Mouse (Mus musculus) induced T-regulatory cell, adult 2 months (primary cell): ENCODE measurements at regions not wholly inside any gene's neighbourhood (a gene's known extent, or its start where the extent isn't known, plus 50 kb on each side); places are given as distances from the start of the nearest gene placed in this dataset.

Experiments used
- DNase-seq: peaks from one replicate; pipeline ENCODE4 v3.0.0-alpha.2; 2012; ENCODE audit warnings: low read depth

GRCm38 (mm10) chr13:83023972-83024371 is 479.9 kb upstream of the Mef2c start:
- DNase-seq = no peak

- DNase-seq = no peak
Observed at GRCm38 (mm10) chr13:83035962-83036361, 467.9 kb upstream of the Mef2c start.

GRCm38 (mm10) chr13:83041506-83041905 is 462.3 kb upstream of the Mef2c start:
- no peak for DNase-seq

GRCm38 (mm10) chr13:83045516-83045915 is 458.3 kb upstream of the Mef2c start:
- DNase-seq = no peak

- no peak for DNase-seq
Observed at GRCm38 (mm10) chr13:83045970-83046369, 457.9 kb upstream of the Mef2c start.

GRCm38 (mm10) chr13:83046571-83047123 is 457.2 kb upstream of the Mef2c start:
- DNase-seq = no peak

GRCm38 (mm10) chr13:83055865-83056264 is 448.0 kb upstream of the Mef2c start:
- DNase-seq = no peak

- no peak for DNase-seq
Observed at GRCm38 (mm10) chr13:83056415-83056814, 447.4 kb upstream of the Mef2c start.

GRCm38 (mm10) chr13:83064727-83065126 is 439.1 kb upstream of the Mef2c start:
- no peak for DNase-seq

- DNase-seq = no peak
Observed at GRCm38 (mm10) chr13:83065201-83065600, 438.6 kb upstream of the Mef2c start.

GRCm38 (mm10) chr13:83066115-83066753 is 437.6 kb upstream of the Mef2c start:
- DNase-seq = no peak

- no peak for DNase-seq
Observed at GRCm38 (mm10) chr13:83067496-83067895, 436.3 kb upstream of the Mef2c start.

GRCm38 (mm10) chr13:83068588-83068987 is 435.2 kb upstream of the Mef2c start:
- no peak for DNase-seq

- no peak for DNase-seq
Observed at GRCm38 (mm10) chr13:83069293-83069692, 434.5 kb upstream of the Mef2c start.

- no peak for DNase-seq
Observed at GRCm38 (mm10) chr13:83072073-83072472, 431.8 kb upstream of the Mef2c start.

GRCm38 (mm10) chr13:83074219-83074965 is 429.4 kb upstream of the Mef2c start:
- no peak for DNase-seq

GRCm38 (mm10) chr13:83075320-83075877 is 428.4 kb upstream of the Mef2c start:
- no peak for DNase-seq

- DNase-seq = no peak
Observed at GRCm38 (mm10) chr13:83076611-83077010, 427.2 kb upstream of the Mef2c start.

GRCm38 (mm10) chr13:83077085-83077484 is 426.7 kb upstream of the Mef2c start:
- no peak for DNase-seq

GRCm38 (mm10) chr13:83079291-83079690 is 424.5 kb upstream of the Mef2c start:
- no peak for DNase-seq

- no peak for DNase-seq
Observed at GRCm38 (mm10) chr13:83084948-83085347, 418.9 kb upstream of the Mef2c start.

GRCm38 (mm10) chr13:83099908-83100307 is 403.9 kb upstream of the Mef2c start:
- DNase-seq = no peak

- no peak for DNase-seq
Observed at GRCm38 (mm10) chr13:83110610-83111009, 393.2 kb upstream of the Mef2c start.
